Mouse (Mus musculus): ENCODE measurements around the gene Acvr1b.

The Acvr1b gene

GRCm38 (mm10) chr15:101173421-101174211 lies at the start of gene Acvr1b:
Gene Acvr1b, plus strand, starts transcription at chr15:101174067.
- DNase-seq (ENCODE audit: low spot score in 2 of 2), result peak; percentile 86 to 88

- DNase-seq (ENCODE audit: low spot score in 2 of 2), result no peak
These were observed 48.3 kb upstream of the Acvr1b start for GRCm38 (mm10) chr15:101125561-101125960.

- DNase-seq (ENCODE audit: low spot score in 2 of 2), result no peak
These were observed 46.9 kb upstream of the Acvr1b start for GRCm38 (mm10) chr15:101126876-101127544.

GRCm38 (mm10) chr15:101128181-101129089 lies 45.4 kb upstream of the Acvr1b start, which contains the start of gene Acvrl1:
Gene Acvrl1, plus strand, starts transcription at chr15:101128522.
- DNase-seq (ENCODE audit: low spot score in 2 of 2), result no peak

DNA sequence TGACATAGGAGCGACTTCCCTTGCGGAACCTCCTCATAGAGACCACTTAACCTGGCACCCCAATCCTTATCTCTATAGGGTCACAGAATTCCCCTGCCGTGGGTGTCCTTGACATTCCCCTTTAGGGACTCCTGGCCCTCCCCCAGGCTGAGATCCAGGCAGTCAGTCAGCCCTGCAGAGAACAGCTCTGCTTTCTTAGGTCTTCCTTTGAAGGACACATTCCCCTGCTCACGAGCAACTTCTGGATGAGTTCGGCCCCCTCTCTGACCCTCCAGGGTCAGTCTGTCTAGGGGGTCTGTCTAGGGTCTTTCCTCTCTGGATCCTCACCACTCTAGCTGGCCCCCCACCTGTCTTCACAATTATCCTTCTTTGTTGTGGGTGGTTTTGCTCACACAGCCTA lies 44.5 kb upstream of the Acvr1b start:
- DNase-seq (ENCODE audit: low spot score in 2 of 2), result no peak

DNA sequence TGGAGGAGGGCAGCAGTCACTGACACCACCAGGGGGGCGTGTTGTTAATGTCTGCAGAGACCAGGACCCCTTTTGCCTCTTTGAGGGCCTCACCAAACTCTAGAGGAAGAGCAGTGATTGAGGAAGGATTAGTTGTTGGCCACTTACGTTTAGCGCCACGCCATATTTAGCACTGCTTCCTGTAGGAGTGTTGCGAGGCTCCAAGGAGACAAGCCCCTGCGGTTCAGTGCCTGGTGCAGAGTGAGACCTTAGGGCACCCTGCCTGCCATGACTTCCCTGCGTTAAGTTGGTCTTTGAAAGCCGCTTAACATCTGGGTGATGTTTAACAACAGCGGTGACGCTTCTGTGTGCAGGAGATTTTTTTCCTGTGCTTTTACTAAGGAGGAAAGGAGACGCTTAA lies 42.4 kb upstream of the Acvr1b start:
- DNase-seq (ENCODE audit: low spot score in 2 of 2), result no peak

GRCm38 (mm10) chr15:101132041-101132440 lies 41.8 kb upstream of the Acvr1b start:
- DNase-seq (ENCODE audit: low spot score in 2 of 2), result no peak

DNA sequence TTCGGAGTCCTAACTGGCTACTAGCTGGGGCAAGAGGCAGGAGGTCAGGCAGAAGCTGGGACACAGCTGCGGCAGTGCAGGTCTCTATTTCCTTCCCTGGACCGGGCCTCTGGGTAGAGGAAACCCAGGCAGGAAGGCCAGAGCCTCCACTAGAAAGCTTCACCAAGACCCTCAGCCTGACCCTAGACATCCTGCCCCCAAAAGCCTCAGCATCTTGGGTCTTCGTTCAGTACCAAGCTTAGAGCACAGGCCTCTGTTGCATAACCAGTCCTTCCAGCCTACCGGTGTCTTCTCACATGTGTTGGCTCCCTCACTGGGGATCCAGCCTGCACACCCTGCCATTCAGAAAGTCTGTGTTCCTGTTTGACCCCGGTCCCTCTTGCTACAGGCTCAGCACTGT lies 41.1 kb upstream of the Acvr1b start:
- no peak for DNase-seq (ENCODE audit: low spot score in 2 of 2)

DNA sequence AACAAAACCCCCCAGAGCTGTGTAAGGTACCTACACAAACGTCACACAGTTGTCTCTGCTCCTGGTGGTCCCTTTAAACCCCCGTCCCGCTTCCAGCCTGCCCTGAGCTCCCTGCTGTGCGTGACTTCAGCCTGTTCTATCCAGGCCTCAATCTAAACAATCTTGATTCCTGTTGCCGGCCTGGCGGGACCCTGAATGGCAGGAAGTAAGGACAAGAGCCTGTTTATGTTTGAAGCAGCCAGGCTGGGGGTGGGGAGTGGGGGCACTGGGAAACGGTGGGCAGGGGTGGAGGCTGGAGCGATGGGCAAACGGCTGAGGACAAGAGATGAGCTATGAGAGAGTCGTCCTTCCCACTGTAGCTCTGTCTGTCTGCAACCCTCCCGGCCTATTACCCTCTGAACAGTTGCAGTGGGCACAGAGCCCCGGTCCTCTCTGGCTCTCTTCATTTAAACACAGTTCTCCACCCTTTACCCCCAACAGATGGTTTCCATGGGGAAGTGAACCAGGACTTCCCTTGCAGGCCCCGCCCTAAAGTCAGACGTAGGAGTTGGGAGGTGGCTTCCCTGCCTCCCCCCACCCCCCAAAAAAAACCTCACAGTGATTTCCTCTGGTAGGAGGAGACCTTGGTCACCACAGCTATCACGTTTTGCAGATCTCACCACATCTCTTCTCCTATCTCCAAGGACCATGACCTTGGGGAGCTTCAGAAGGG lies 39.7 kb upstream of the Acvr1b start:
- DNase-seq (ENCODE audit: low spot score in 2 of 2), result no peak

DNA sequence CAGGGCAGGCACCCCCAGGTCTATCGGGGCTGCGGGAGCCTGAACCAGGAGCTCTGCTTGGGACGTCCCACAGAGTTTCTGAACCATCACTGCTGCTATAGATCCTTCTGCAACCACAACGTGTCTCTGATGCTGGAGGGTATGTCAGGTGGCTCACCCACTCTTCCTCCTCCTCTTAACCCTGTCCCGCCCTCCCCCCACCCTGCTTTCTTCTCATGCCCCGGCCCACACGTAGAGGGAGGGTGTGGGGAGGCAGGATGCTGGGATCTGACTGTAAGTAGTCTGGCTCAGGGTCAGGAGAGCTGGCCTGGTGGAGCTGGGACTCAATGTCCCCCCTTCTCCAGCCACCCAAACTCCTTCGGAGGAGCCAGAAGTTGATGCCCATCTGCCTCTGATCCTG lies 38.5 kb upstream of the Acvr1b start:
- no peak for DNase-seq (ENCODE audit: low spot score in 2 of 2)

DNA sequence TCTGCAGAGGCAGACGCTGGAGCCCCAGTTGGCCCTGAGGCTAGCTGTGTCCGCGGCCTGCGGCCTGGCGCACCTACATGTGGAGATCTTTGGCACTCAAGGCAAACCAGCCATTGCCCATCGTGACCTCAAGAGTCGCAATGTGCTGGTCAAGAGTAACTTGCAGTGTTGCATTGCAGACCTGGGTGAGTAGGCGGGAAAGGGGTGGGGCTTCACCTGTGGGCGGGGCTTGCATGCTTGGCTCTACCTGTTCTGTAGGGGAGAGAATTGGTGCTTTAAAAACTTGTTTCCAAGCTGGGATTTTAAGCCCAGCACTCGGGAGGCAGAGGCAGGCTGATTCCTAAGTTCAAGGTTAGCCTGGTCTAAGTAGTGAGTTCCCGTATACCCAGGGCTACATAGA lies 36.4 kb upstream of the Acvr1b start:
- no peak for DNase-seq (ENCODE audit: low spot score in 2 of 2)

GRCm38 (mm10) chr15:101138675-101139074 lies 35.2 kb upstream of the Acvr1b start:
- DNase-seq (ENCODE audit: low spot score in 2 of 2), result no peak

DNA sequence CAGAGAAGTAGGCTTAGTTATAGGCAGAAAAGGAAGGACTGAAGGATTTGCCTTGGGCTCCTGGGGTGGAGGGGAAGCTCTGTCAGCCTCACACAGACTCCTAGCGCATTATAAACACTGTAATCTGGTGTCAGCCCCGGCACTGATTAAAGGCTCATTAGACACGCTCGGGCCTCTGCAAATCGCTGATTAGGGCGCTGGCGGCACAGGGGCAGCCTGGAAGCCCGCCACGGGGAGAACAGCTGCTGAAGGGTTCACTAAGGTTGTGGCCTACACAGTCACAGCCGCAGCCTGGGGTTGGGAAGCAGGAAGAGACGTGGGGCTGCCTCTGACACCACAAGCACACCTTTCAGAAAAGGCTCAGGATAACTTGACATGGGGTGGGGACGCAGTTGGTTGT lies 34.0 kb upstream of the Acvr1b start:
- DNase-seq (ENCODE audit: low spot score in 2 of 2), result no peak

DNA sequence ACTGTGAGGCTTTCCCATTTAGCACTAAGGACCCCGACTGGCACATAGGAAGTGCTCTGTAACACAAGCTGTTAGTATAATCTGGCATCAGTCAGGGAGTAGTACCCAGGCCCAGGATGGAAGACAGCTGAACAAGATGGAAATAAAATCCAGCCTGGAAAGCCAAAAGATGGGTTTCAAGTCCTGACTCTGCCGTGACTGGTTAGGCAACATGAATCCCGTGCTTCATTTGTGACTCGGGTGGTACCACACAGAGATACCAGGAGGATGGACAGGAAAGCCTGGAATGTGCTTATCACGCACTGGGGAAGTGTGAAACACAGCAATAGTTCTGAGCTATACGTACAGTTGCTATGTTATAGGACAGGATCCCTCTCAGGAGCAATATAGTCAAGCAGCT lies 33.3 kb upstream of the Acvr1b start:
- no peak for DNase-seq (ENCODE audit: low spot score in 2 of 2)

GRCm38 (mm10) chr15:101141061-101141541 lies 32.8 kb upstream of the Acvr1b start:
- DNase-seq (ENCODE audit: low spot score in 2 of 2), result peak in 1 of 2 experiments; percentile 55

DNA sequence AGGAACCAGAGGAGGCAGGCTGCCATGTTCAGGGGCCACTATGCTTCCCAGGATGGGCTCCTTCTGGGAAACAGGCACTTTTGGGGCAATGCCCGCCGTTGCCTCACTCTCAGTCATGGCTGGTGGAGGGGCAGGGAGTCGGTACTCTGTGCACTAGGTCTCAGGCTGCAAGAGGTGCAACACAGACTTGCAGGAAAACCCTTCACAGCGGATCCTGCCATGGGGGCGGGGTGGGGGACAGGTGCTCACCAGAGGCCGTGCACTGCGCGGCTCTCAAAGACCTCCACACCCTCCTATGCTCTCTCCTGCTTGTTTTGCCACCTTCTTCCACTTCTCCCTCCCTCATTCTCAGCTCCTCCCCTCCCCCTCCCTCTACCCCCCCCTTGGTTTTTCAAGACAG lies 31.2 kb upstream of the Acvr1b start:
- DNase-seq (ENCODE audit: low spot score in 2 of 2), result no peak

GRCm38 (mm10) chr15:101143494-101143893 lies 30.4 kb upstream of the Acvr1b start:
- no peak for DNase-seq (ENCODE audit: low spot score in 2 of 2)

DNA sequence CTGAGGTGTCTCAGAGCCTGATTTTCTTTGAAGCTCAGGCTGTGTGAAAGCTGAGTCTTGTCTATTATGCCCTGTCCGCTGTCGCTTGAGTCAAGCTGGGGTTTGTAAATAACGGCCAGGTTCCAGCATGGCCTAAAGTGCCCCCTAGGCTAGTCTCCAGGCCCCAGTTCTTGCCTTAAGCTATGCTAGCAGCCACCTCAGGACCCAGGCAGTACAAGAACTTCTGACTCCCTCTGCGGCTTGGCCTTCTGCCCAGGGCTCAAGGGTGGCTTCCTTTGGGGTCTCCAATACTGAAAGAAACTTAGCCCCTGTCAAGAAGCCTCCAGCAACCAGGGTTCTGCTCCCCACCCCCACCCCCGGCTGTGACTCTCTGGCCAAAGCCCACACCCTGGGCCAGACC lies 29.7 kb upstream of the Acvr1b start:
- DNase-seq (ENCODE audit: low spot score in 2 of 2), result no peak

DNA sequence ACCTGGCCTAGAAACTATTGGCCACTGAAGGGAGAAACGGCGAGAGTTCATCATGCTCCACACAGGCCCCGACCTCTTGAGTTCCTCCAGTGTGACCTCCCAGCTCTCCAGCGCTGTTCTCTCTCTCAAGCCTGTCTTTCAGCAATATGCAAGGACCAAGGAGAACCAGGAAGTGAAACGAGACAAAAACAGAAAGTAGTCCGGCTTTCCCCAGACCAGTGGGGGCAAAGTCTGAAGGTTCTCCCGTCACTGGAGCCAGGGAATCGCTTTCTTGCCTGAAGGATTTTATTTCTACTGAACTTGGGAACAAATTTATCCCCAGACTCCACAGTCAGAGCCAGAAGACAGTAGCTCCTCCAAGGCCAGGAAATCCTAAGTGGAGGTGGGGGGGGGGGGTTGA lies 29.1 kb upstream of the Acvr1b start:
- DNase-seq (ENCODE audit: low spot score in 2 of 2), result no peak

- DNase-seq (ENCODE audit: low spot score in 2 of 2), result peak; percentile 94 to 97
These were observed 28.3 kb upstream of the Acvr1b start for GRCm38 (mm10) chr15:101145424-101146099.
